Mouse (Mus musculus) hindbrain, embryonic 13.5 days (tissue): ENCODE data around the gene Slc25a11. TPM values are rescaled to one million over a fixed set of nuclear protein-coding genes. Genes with fewer than 3 reads are reported as not detected.

ENCODE experiments used
- ATAC-seq: fragments of 200-750 bp; cut with Nextera tagmentation; 2 replicates; pipeline ENCODE4 v1.8.0; 2017; ENCODE audit warnings: moderate TSS enrichment; ENCODE audit not compliant: low FRiP score
- H3K27ac ChIP-seq: fragments of 300-500 bp; sonication (generic); 2 replicates; pipeline ENCODE4 v1.5.1; 2015; ENCODE audit warnings: inconsistent platforms, mild to moderate bottlenecking, moderate library complexity
- H3K27me3 ChIP-seq: fragments of 300-500 bp; sonication (generic); 2 replicates; pipeline ENCODE4 v1.6.1; 2015; ENCODE audit warnings: mild to moderate bottlenecking, inconsistent platforms
- H3K36me3 ChIP-seq: fragments of 300-500 bp; sonication (generic); 2 replicates; pipeline ENCODE4 v1.6.1; 2015; ENCODE audit warnings: mild to moderate bottlenecking, inconsistent platforms
- H3K4me1 ChIP-seq: fragments of 300-500 bp; sonication (generic); replicated peaks from 2 replicates; pipeline ENCODE4 v1.6.1; 2015; ENCODE audit warnings: inconsistent platforms
- H3K4me2 ChIP-seq: fragments of 300-500 bp; sonication (generic); 2 replicates; pipeline ENCODE4 v1.6.1; 2015; ENCODE audit warnings: inconsistent platforms, mild to moderate bottlenecking, moderate library complexity
- H3K4me3 ChIP-seq: fragments of 300-500 bp; sonication (generic); 2 replicates; pipeline ENCODE4 v1.5.1; 2015; ENCODE audit warnings: mild to moderate bottlenecking, inconsistent platforms
- H3K9ac ChIP-seq: fragments of 300-500 bp; sonication (generic); 2 replicates; pipeline ENCODE4 v1.6.1; 2015; ENCODE audit warnings: mild to moderate bottlenecking, inconsistent platforms
- H3K9me3 ChIP-seq: fragments of 300-500 bp; sonication (generic); 2 replicates; pipeline ENCODE4 v1.6.1; 2016; ENCODE audit warnings: inconsistent platforms
- WGBS: fragments of 180-500 bp; shearing (Covaris S2); methylation state at CpG from one replicate; pipeline ENCODE4 v1.1.7; 2015; 5-methylcytosine and 5-hydroxymethylcytosine counted together
- polyA plus RNA-seq: library from polyadenylated mRNA; unstranded; fragments of >200 nt; fragmentation: Nextera tagmentation; extraction: Ambion mirVana; gene quantifications from 2 replicates; pipeline ENCODE4 v1.2.1, GENCODE M21; 2015

Slc25a11 gene
- polyA plus RNA-seq, 1 experiment from 2014 or later, result 159 TPM

GRCm38 (mm10) chr11:70654198-70654922 lies 7.1 kb upstream of the Slc25a11 start, which contains the start of gene Pfn1:
Gene Pfn1, minus strand, starts transcription at chr11:70654644.
- Histone ChIP-seq H3K27ac (peak within 1 kb of the TSS; percentile 99), H3K4me1 (peaks cover 57% of the 10 kb centered on the region), H3K9ac (peak within 1 kb of the TSS; percentile 99), H3K9me3 (no peaks in the 10 kb centered on the region), H3K36me3 (peaks cover 36% of the 10 kb centered on the region), H3K4me2 (peak within 1 kb of the TSS; percentile 89), H3K27me3 (0 out of 2 replicates have a peak, but pooled peaks cover 4% of the 10 kb centered on the region), H3K4me3 (peak within 1 kb of the TSS; percentile 100)
- under 1% methylated on average over 53 of the region's 61 CpGs for WGBS
- peak; percentile 55 for ATAC-seq

GRCm38 (mm10) chr11:70653345-70654197 lies 6.3 kb upstream of the Slc25a11 start:
- peak overlapping the region; percentile 100 for H3K4me3 ChIP-seq
- peaks cover 39% of the 10 kb centered on the region for H3K36me3 ChIP-seq
- peak; percentile 60 for ATAC-seq
- H3K27ac ChIP-seq, result peak overlapping the region; percentile 99
- H3K9me3 ChIP-seq, result no peaks in the 10 kb centered on the region
- peaks cover 65% of the 10 kb centered on the region for H3K4me1 ChIP-seq
- 0 out of 2 replicates have a peak, but pooled peaks cover 4% of the 10 kb centered on the region for H3K27me3 ChIP-seq
- H3K9ac ChIP-seq, result peak overlapping the region; percentile 99
- under 1% methylated on average over 50 of the region's 63 CpGs for WGBS
- peak overlapping the region; percentile 89 for H3K4me2 ChIP-seq

DNA sequence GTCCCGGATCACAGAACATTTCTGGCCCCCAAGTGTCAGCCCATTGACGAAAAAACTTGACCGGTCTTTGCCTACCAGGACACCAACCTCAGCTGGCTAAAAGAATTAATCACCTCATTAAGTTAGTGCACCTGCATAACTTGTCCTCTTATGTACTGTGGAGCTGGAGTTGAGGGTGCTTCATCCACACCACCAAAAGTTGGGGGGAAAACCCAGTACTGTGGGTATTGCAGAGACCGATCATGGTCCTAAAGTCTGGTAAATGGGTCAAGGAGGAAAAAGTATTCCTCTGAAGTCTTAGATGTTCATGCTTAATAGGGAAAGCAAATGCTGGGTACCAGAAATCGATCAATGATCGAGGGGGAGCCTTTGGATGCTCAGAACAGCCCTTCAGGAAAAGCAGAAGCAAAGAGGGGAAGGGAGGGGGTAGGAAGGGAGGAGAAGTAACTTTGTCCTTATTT lies 5.6 kb upstream of the Slc25a11 start:
- ATAC-seq, result no peak
- WGBS, result 65% methylated on average over 6 of the region's 6 CpGs
- Histone ChIP-seq H3K27ac (peak overlapping the region; percentile 99), H3K36me3 (peaks cover 39% of the 10 kb centered on the region), H3K9ac (peak overlapping the region; percentile 99), H3K4me1 (peaks cover 72% of the 10 kb centered on the region), H3K9me3 (no peaks in the 10 kb centered on the region), H3K4me2 (peak overlapping the region; percentile 89), H3K4me3 (peak overlapping the region; percentile 100), H3K27me3 (0 out of 2 replicates have a peak, but pooled peaks cover 4% of the 10 kb centered on the region)

GRCm38 (mm10) chr11:70652029-70652883 lies 5.0 kb upstream of the Slc25a11 start:
- Histone ChIP-seq H3K4me1 (peaks cover 74% of the 10 kb centered on the region), H3K9me3 (no peaks in the 10 kb centered on the region), H3K4me2 (peak overlapping the region; percentile 89), H3K9ac (peak overlapping the region; percentile 99), H3K27ac (peak overlapping the region; percentile 99; the same call in 1 of the 2 replicates), H3K36me3 (peaks cover 39% of the 10 kb centered on the region), H3K4me3 (peak overlapping the region; percentile 100), H3K27me3 (0 out of 2 replicates have a peak, but pooled peaks cover 4% of the 10 kb centered on the region)
- ATAC-seq, result no peak
- 71% methylated on average over 12 of the region's 12 CpGs for WGBS

DNA sequence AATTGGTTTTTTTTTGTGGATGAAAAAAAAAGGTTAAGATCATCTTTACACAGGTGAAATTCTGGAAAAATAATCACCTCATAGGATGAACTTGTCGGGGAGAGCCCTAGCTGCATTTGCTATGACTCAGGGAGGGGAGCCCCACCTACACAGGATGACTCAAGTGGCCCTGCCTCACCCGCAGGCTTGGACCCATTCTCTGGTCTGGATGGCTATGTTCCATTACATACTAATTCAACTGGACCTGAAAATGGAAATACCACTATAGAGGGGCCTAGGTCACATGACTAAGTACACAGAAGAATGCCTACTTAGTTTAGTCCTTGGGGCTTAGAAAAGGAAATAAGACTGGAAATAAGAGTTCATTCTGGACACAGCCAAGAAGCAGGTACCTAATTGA lies 4.1 kb upstream of the Slc25a11 start:
- Histone ChIP-seq H3K27me3 (no peaks in the 10 kb centered on the region), H3K9me3 (no peaks in the 10 kb centered on the region), H3K4me3 (peak overlapping the region; percentile 8; the same call in 1 of the 2 replicates), H3K4me1 (peaks cover 69% of the 10 kb centered on the region), H3K36me3 (peaks cover 39% of the 10 kb centered on the region), H3K9ac (no peak overlapping the region), H3K27ac (no peak overlapping the region), H3K4me2 (peak overlapping the region; percentile 10; the same call in 1 of the 2 replicates)
- WGBS, result 86% methylated on average over 2 of the region's 2 CpGs
- no peak for ATAC-seq

DNA sequence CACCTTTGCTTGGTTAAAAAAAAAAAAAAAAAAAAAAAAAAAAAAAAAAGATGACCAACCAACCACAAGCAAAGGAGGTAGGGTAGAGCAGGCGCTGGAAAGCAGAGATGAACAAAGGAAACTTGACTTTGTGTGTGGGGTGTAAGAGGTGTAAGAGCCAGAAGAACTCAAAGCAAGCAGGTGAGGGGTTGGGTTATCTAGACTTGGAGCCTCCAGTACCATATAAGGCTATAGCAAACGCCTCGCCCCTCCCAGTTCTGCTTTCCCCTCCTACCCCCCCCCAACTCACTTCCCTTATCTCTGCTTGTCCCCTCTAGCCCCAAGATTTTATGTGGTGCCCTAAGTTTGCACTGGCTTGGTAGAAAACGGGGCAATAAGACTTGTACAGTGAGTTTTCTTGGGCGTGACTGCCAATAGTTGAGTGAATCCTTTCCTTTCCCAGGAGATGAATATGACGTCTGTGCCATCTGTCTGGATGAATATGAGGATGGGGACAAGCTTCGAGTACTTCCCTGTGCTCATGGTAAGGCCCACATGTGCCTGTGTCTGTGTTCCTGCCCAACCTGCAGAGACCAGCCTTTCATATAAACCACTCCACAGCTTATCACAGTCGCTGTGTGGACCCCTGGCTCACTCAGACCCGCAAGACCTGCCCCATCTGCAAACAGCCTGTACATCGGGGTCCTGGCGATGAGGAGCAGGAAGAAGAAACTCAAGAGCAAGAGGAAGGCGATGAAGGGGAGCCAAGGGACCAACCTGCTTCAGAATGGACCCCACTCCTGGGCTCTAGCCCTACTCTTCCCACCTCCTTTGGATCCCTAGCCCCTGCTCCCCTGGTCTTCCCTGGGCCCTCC lies 3.3 kb upstream of the Slc25a11 start:
- 88% methylated on average over 12 of the region's 12 CpGs for WGBS
- H3K4me1 ChIP-seq, result peaks cover 69% of the 10 kb centered on the region
- H3K4me3 ChIP-seq, result peak overlapping the region; percentile 8; the same call in 1 of the 2 replicates
- no peaks in the 10 kb centered on the region for H3K9me3 ChIP-seq
- peaks cover 40% of the 10 kb centered on the region for H3K36me3 ChIP-seq
- H3K4me2 ChIP-seq, result no peak overlapping the region
- peak overlapping the region; percentile 43 for H3K9ac ChIP-seq
- H3K27ac ChIP-seq, result peak overlapping the region; percentile 18; the same call in 1 of the 2 replicates
- no peaks in the 10 kb centered on the region for H3K27me3 ChIP-seq
- no peak for ATAC-seq

GRCm38 (mm10) chr11:70649185-70649734 lies 2.0 kb upstream of the Slc25a11 start:
- Histone ChIP-seq H3K27me3 (no peaks in the 10 kb centered on the region), H3K27ac (peak overlapping the region; percentile 23; the same call in 1 of the 2 replicates), H3K4me1 (peaks cover 75% of the 10 kb centered on the region), H3K4me2 (peak overlapping the region; percentile 20; the same call in 1 of the 2 replicates), H3K9me3 (no peaks in the 10 kb centered on the region), H3K36me3 (peaks cover 53% of the 10 kb centered on the region), H3K4me3 (no peak overlapping the region), H3K9ac (no peak overlapping the region)
- no peak for ATAC-seq
- WGBS, result 90% methylated on average over 8 of the region's 8 CpGs

GRCm38 (mm10) chr11:70648512-70648911 lies 1.2 kb upstream of the Slc25a11 start:
- ATAC-seq, result no peak
- Histone ChIP-seq H3K27ac (no peak overlapping the region), H3K4me2 (peak overlapping the region; percentile 99), H3K4me1 (peaks cover 75% of the 10 kb centered on the region), H3K27me3 (no peaks in the 10 kb centered on the region), H3K36me3 (peaks cover 59% of the 10 kb centered on the region), H3K4me3 (peak overlapping the region; percentile 86), H3K9ac (peak overlapping the region; percentile 92), H3K9me3 (no peaks in the 10 kb centered on the region)
- 90% methylated on average over 4 of the region's 4 CpGs for WGBS

DNA sequence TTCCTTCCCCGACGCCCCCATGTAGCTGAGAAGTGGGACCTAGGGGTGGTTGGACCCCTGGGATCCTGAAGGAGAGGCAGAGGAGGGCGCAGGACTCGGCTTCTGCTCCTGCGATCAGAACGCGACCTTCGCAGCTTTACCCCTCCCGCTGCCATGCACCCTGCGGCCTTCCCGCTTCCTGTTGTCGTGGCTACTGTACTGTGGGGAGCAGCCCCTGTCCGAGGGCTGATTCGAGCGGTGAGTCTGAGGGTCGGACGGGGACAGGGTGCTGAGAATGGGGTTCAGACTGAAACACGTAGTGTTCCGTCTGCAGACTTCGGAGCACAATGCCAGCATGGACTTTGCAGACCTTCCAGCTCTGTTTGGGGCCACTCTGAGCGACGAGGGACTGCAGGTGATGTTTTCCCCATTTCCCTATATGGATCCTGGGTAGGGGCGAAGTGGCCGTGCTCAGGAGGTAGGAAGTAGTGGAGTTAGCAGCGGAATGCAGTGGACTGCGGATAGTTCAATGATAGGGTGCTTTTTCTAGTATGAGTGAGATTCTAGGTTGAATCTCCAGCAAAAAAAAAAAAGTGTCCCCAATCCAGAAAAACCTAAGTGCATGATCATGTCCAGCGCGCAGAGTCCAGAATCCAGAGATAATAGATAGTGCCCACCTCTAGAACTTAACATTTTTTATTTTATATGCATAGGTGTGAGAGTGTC lies 589 bp upstream of the Slc25a11 start:
- Histone ChIP-seq H3K4me3 (peak overlapping the region; percentile 86), H3K4me2 (peak overlapping the region; percentile 99), H3K4me1 (peaks cover 69% of the 10 kb centered on the region), H3K9ac (peak overlapping the region; percentile 92), H3K9me3 (no peaks in the 10 kb centered on the region), H3K27me3 (no peaks in the 10 kb centered on the region), H3K27ac (peak overlapping the region; percentile 96), H3K36me3 (peaks cover 66% of the 10 kb centered on the region)
- 5% methylated on average over 28 of the region's 28 CpGs for WGBS
- ATAC-seq, result peak; percentile 7; the same call in 1 of the 2 replicates

DNA sequence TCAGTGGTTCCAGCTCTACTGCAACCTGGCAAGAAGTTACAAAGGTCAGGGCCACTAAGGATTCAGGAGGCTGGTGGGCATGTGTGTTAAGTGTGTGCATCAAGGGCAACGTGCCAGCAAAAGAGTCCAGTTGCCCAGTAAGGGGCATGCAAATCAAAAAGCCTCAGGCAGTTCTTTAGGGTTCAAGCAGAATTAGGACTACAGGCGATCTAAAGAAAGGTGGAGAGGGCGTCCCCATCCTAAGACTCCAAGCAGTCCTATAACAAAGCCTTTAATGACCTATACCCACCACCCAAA lies 1.1 kb downstream of the Slc25a11 start:
- Histone ChIP-seq H3K27ac (peak overlapping the region; percentile 96), H3K4me1 (peaks cover 54% of the 10 kb centered on the region), H3K4me3 (peak overlapping the region; percentile 86), H3K9me3 (no peaks in the 10 kb centered on the region), H3K4me2 (peak overlapping the region; percentile 90), H3K27me3 (no peaks in the 10 kb centered on the region), H3K36me3 (peaks cover 57% of the 10 kb centered on the region), H3K9ac (peak overlapping the region; percentile 95)
- no peak; the same call in 1 of the 2 replicates for ATAC-seq
- 23% methylated on average over 3 of the region's 3 CpGs for WGBS
